Mouse (Mus musculus): Measurements from ENCODE around the gene Dgki.

Gene Dgki

DNA sequence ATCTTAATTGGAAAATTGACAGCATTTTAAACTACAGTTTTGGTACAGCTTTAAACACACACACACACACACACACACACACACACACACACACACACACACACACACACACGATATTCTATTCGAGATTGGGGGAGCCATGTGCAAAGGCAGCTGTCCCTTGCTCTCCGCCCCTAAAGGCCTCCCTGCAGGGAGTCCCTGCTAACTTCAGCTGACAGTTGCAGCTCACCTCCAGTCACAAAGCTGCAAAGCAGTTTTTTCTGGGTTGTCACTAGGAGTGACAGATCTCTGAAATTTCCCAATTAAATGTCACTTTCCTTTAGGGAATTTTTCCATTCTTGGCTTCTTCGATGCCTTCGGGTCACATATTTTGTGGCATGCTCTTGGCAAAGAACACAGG, 489.5 kb downstream of the Dgki start:
- no peak for DNase-seq (ENCODE audit: low spot score)

DNA sequence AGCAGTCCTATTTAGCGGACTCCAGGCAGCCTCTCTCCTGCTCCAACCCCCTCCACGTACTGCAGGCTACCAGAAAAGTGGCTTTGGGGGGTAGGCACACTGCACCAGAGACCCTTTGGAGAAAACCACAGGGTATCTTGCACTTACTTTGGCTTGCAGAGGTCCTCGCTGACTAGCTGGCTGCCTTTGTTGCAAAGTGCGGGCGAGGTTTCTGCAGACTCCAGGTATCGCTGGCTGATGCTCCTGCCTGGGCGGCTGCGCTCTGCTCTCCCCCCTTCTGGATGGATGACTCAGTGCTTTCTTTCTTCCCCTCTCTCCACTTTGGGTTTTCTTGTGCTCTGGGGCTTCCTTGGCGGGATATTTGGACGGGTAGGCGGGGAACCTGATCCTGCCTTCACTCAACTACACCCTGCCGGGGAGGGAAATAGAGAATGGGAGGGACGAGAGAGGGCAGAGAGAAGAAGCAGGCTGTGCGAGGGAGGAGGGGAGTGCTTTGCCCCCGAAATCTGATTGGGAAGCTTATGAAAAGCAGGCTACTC, 490.2 kb downstream of the Dgki start, which contains the start of gene Ptn:
TSS of gene Ptn (minus strand) at position 474 of the 539 bp plus-strand sequence.
- DNase-seq (ENCODE audit: low spot score), result peak; percentile 50

DNA sequence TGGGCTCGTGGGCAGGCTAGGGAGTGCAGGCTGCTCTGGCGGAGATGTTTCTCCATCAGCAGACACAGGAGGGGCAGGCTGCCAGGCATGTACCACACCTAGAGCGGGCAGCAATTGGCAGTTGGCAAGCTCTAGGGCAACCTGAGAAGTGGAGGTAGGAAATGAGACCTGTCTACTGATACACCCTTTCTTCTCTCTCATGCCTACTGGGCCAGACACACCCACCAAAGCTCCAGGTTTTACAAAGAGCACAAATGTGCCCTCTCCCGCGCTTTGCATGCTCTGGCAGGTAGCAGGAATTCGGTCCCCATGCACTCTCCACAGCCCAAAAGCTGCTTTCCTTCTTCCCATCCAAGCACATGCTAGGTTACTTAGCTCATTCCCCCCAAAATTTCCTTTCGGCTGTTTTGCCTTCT, 490.7 kb downstream of the Dgki start:
- no peak for DNase-seq (ENCODE audit: low spot score)

DNA sequence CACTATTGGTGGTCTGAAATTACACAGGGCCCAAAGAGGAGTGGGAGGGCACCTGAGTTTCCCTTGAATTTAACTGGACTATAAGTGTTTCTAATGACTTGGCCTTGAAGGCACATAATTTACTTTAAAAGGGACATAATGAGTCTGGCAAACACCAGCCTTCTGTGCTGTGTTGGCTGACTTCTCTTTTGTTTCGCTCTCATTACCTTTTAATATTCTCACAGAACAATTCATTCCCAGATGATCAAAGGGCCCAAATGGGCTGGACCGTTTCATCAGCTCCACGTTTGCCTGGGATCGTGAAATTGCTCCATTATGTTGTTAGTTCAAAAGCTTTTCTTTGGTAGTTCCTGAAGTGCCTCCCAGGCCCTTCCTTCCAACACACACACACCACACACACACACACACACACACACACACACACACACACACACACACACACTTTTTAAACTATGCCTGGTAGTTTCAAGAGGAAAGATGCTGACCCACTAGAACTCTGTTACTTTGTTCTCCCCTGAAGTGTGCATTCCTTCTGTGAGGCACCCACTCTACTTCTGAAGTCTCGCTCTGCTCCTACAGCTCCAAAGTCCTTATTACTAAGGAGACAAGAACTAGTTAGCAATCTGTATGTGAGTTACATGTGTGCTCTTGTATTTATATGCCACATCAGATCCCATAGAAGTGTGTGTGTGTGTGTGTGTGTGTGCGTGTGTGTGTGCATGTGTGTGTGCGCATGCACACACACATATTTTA, 491.5 kb downstream of the Dgki start:
- DNase-seq (ENCODE audit: low spot score), result no peak

DNA sequence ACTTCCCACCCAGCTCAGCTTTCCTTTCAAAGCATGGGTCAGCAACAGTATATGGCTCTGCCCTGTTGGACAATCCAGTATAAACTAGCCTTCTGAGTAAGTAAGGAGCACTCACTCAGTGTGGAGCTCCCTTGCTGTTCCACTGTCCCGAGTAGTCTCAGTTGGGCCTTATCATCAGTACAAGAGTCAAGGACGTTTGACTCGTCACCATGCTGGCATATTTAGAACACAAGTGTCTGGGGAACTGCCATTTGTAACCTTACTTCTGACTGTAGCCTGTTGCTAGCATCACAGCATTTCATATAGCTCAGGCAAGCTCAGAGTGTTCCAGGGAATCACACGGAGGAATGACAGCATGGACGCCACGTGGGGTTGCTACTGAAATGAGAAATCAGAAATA, 493.1 kb downstream of the Dgki start:
- no peak for DNase-seq (ENCODE audit: low spot score)

DNA sequence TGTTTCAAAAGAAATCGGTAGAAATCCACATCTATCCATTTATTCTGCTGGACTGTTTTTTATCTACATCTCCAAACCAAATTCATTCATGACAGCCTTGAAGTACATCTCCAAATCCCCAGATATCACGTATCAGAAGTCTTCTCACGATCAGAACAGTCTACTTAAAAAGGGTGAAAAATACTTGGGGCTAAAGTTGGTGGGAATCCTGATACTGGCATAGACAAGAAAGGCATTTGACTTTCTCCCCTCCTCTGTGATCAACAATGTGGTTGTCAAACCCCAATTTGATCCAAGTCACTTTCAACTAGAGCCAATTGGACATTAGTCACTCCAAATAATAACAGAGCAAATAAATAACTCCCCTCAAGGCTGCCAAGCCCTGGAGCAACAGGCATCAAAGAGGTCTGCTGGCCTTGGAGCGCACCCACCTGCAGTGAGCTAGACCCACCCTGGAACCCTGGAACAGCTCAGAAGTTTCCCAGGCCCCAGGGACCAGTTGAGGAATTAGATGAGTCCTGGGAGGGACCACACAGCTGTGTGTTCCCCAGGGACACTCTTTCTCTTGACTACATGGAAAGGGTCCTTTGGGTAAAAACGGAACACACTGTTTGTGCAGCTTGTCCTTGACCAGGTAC, 499.6 kb downstream of the Dgki start:
- DNase-seq (ENCODE audit: low spot score), result no peak

DNA sequence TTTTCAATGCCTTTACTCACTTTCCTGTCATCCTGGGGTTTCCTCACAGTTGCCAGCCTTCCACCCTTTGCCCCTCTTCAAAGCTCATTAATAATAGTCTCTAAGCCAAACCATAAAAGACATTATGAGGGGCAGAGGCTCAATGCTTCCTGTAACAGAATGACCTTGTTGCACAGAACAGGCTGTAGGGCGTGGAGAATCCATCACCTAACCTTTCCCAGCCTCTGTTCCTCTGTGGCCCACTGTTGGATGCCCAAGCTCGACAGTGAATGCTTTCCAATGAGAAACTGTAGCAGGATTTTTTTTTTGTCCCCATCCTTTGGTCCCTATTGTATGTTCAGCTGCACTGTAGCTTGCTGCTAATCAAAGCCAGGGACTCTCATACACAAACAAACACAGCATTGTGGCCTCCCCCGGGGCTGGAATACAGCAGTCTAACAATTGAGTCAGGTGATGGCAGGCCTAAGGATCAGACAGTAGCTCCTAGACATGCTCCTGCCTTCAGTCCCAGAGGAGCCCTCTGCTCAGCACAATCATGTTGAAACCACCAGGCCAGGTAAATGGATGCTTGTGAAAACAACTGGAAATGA, 502.8 kb downstream of the Dgki start:
- no peak for DNase-seq (ENCODE audit: low spot score)
